Mouse (Mus musculus): Measurements from ENCODE around the gene 9430097D07Rik. TPM values are rescaled to one million over a fixed set of nuclear protein-coding genes. Genes with fewer than 3 reads are reported as not detected.

9430097D07Rik gene
- polyA plus RNA-seq, 1 experiment, result not detected

GRCm38 (mm10) chr2:32574497-32574896 lies 987 bp downstream of the 9430097D07Rik start, which contains the start of gene Pip5kl1:
TSS of gene Pip5kl1 (plus strand) at chr2:32574797.
- peak within 1 kb of the TSS; percentile 50 for H3K9ac ChIP-seq (ENCODE audit: low read depth, poor library complexity, severe bottlenecking)
- H3K4me1 ChIP-seq (ENCODE audit: control insufficient read depth, insufficient read depth, low read length), result no peaks in the 10 kb centered on the region
- TF ChIP-seq EP300 (IDR thresholded peaks at IDR 0.05; ENCODE audit: insufficient read depth, low read depth, low read length), result no peak
- TF ChIP-seq POLR2A (IDR thresholded peaks at IDR 0.05; ENCODE audit: insufficient read depth, low read length), result no peak
- no peak for TF ChIP-seq CTCF (IDR thresholded peaks at IDR 0.05; ENCODE audit: low read depth, low read length)
- no peak within 1 kb of the TSS for H3K27ac ChIP-seq (ENCODE audit: insufficient read depth, low read length)
- no peaks in the 10 kb centered on the region for H3K9me3 ChIP-seq (replicated peaks; ENCODE audit: control insufficient read depth, insufficient read depth, low read length, poor library complexity, severe bottlenecking)
- H3K27me3 ChIP-seq (ENCODE audit: control insufficient read depth, insufficient read depth, low read length, poor library complexity, severe bottlenecking), result no peaks in the 10 kb centered on the region
- H3K4me3 ChIP-seq (ENCODE audit: low read depth, low read length), result peak within 1 kb of the TSS; percentile 85
- H3K36me3 ChIP-seq (ENCODE audit: control insufficient read depth, insufficient read depth, low read length, poor library complexity, severe bottlenecking), result no peaks in the 10 kb centered on the region

- Histone ChIP-seq H3K27ac (ENCODE audit: insufficient read depth, low read length) (no peak overlapping the region), H3K36me3 (ENCODE audit: control insufficient read depth, insufficient read depth, low read length, poor library complexity, severe bottlenecking) (no peaks in the 10 kb centered on the region), H3K4me3 (ENCODE audit: low read depth, low read length) (no peak overlapping the region)
Observed at GRCm38 (mm10) chr2:32572196-32572595, 3.3 kb downstream of the 9430097D07Rik start.

GRCm38 (mm10) chr2:32570698-32571494 lies 4.6 kb downstream of the 9430097D07Rik start, which contains the start of gene Dpm2:
TSS of gene Dpm2 (plus strand) at chr2:32570858.
- no peaks in the 10 kb centered on the region for H3K27me3 ChIP-seq (ENCODE audit: control insufficient read depth, insufficient read depth, low read length, poor library complexity, severe bottlenecking)
- H3K9ac ChIP-seq (ENCODE audit: low read depth, poor library complexity, severe bottlenecking), result peak within 1 kb of the TSS; percentile 53
- TF ChIP-seq POLR2A (IDR thresholded peaks at IDR 0.05; ENCODE audit: insufficient read depth, low read length), result peak; percentile 75
- no peak for TF ChIP-seq CTCF (IDR thresholded peaks at IDR 0.05; ENCODE audit: low read depth, low read length)
- no peak for TF ChIP-seq EP300 (IDR thresholded peaks at IDR 0.05; ENCODE audit: insufficient read depth, low read depth, low read length)
- no peak within 1 kb of the TSS for H3K27ac ChIP-seq (ENCODE audit: insufficient read depth, low read length)
- peaks cover 3% of the 10 kb centered on the region; the same call in 1 of the 2 replicates for H3K36me3 ChIP-seq (ENCODE audit: control insufficient read depth, insufficient read depth, low read length, poor library complexity, severe bottlenecking)
- H3K4me3 ChIP-seq (ENCODE audit: low read depth, low read length), result peak within 1 kb of the TSS; percentile 93
- H3K4me1 ChIP-seq (ENCODE audit: control insufficient read depth, insufficient read depth, low read length), result no peaks in the 10 kb centered on the region
- H3K9me3 ChIP-seq (replicated peaks; ENCODE audit: control insufficient read depth, insufficient read depth, low read length, poor library complexity, severe bottlenecking), result no peaks in the 10 kb centered on the region

More at GRCm38 (mm10) chr2:32572196-32572595, 3.3 kb downstream of the 9430097D07Rik start:
- TF ChIP-seq EP300 (IDR thresholded peaks at IDR 0.05; ENCODE audit: insufficient read depth, low read depth, low read length) (no peak), POLR2A (IDR thresholded peaks at IDR 0.05; ENCODE audit: insufficient read depth, low read length) (no peak)
- Histone ChIP-seq H3K4me1 (ENCODE audit: control insufficient read depth, insufficient read depth, low read length) (no peaks in the 10 kb centered on the region), H3K27me3 (ENCODE audit: control insufficient read depth, insufficient read depth, low read length, poor library complexity, severe bottlenecking) (no peaks in the 10 kb centered on the region), H3K9me3 (replicated peaks; ENCODE audit: control insufficient read depth, insufficient read depth, low read length, poor library complexity, severe bottlenecking) (no peaks in the 10 kb centered on the region), H3K9ac (ENCODE audit: low read depth, poor library complexity, severe bottlenecking) (no peak overlapping the region)

- no peak overlapping the region for H3K9ac ChIP-seq (ENCODE audit: low read depth, poor library complexity, severe bottlenecking)
- no peaks in the 10 kb centered on the region for H3K9me3 ChIP-seq (replicated peaks; ENCODE audit: control insufficient read depth, insufficient read depth, low read length, poor library complexity, severe bottlenecking)
- TF ChIP-seq POLR2A (IDR thresholded peaks at IDR 0.05; ENCODE audit: insufficient read depth, low read length) (no peak), EP300 (IDR thresholded peaks at IDR 0.05; ENCODE audit: insufficient read depth, low read depth, low read length) (no peak), CTCF (IDR thresholded peaks at IDR 0.05; ENCODE audit: low read depth, low read length) (no peak)
- H3K36me3 ChIP-seq (ENCODE audit: control insufficient read depth, insufficient read depth, low read length, poor library complexity, severe bottlenecking), result peaks cover 3% of the 10 kb centered on the region; the same call in 1 of the 2 replicates
- no peaks in the 10 kb centered on the region for H3K4me1 ChIP-seq (ENCODE audit: control insufficient read depth, insufficient read depth, low read length)
- no peak overlapping the region for H3K4me3 ChIP-seq (ENCODE audit: low read depth, low read length)
- H3K27ac ChIP-seq (ENCODE audit: insufficient read depth, low read length), result no peak overlapping the region
- no peaks in the 10 kb centered on the region for H3K27me3 ChIP-seq (ENCODE audit: control insufficient read depth, insufficient read depth, low read length, poor library complexity, severe bottlenecking)
Observed at GRCm38 (mm10) chr2:32568941-32569340, 6.5 kb downstream of the 9430097D07Rik start.

- H3K9me3 ChIP-seq (replicated peaks; ENCODE audit: control insufficient read depth, insufficient read depth, low read length, poor library complexity, severe bottlenecking), result no peaks in the 10 kb centered on the region
- no peak for TF ChIP-seq EP300 (IDR thresholded peaks at IDR 0.05; ENCODE audit: insufficient read depth, low read depth, low read length)
- TF ChIP-seq CTCF (IDR thresholded peaks at IDR 0.05; ENCODE audit: low read depth, low read length), result no peak
- TF ChIP-seq POLR2A (IDR thresholded peaks at IDR 0.05; ENCODE audit: insufficient read depth, low read length), result no peak
- H3K4me1 ChIP-seq (ENCODE audit: control insufficient read depth, insufficient read depth, low read length), result no peaks in the 10 kb centered on the region
- H3K9ac ChIP-seq (ENCODE audit: low read depth, poor library complexity, severe bottlenecking), result no peak overlapping the region
- H3K36me3 ChIP-seq (ENCODE audit: control insufficient read depth, insufficient read depth, low read length, poor library complexity, severe bottlenecking), result peaks cover 3% of the 10 kb centered on the region; the same call in 1 of the 2 replicates
- no peak overlapping the region for H3K27ac ChIP-seq (ENCODE audit: insufficient read depth, low read length)
- no peaks in the 10 kb centered on the region for H3K27me3 ChIP-seq (ENCODE audit: control insufficient read depth, insufficient read depth, low read length, poor library complexity, severe bottlenecking)
- H3K4me3 ChIP-seq (ENCODE audit: low read depth, low read length), result no peak overlapping the region
Observed at GRCm38 (mm10) chr2:32568149-32568548, 7.3 kb downstream of the 9430097D07Rik start.

- Histone ChIP-seq H3K4me1 (ENCODE audit: control insufficient read depth, insufficient read depth, low read length) (no peaks in the 10 kb centered on the region), H3K27ac (ENCODE audit: insufficient read depth, low read length) (no peak overlapping the region), H3K9me3 (replicated peaks; ENCODE audit: control insufficient read depth, insufficient read depth, low read length, poor library complexity, severe bottlenecking) (no peaks in the 10 kb centered on the region), H3K9ac (ENCODE audit: low read depth, poor library complexity, severe bottlenecking) (no peak overlapping the region), H3K36me3 (ENCODE audit: control insufficient read depth, insufficient read depth, low read length, poor library complexity, severe bottlenecking) (peaks cover 3% of the 10 kb centered on the region; the same call in 1 of the 2 replicates), H3K27me3 (ENCODE audit: control insufficient read depth, insufficient read depth, low read length, poor library complexity, severe bottlenecking) (no peaks in the 10 kb centered on the region), H3K4me3 (ENCODE audit: low read depth, low read length) (no peak overlapping the region)
- TF ChIP-seq CTCF (IDR thresholded peaks at IDR 0.05; ENCODE audit: low read depth, low read length), result peak; percentile 75
- TF ChIP-seq POLR2A (IDR thresholded peaks at IDR 0.05; ENCODE audit: insufficient read depth, low read length), result no peak
Observed at GRCm38 (mm10) chr2:32566536-32567063, 8.9 kb downstream of the 9430097D07Rik start.

All from ES-Bruce4 (cell line).